ENCODE assay signal across 7 mouse cellular contexts in genomic region chr2:173106889-173107785, GRCm38 (mm10). TPM values are rescaled to one million over a fixed set of nuclear protein-coding genes. Genes with fewer than 3 reads are reported as not detected.
DNase-seq lines count a peak whose midpoint lies in the region; ATAC-seq lines count a peak whose summit lies in the region.

No protein-coding gene starts in this region.

- ATAC-seq in activated CD4-positive, CD25-positive, alpha-beta regulatory T cell, adult 4 months = peak; percentile 57
- 0 out of 2 replicates have a peak, but pooled peaks have one; percentile 42 for ATAC-seq in hindbrain, embryonic 15.5 days (ENCODE audit: low FRiP score, low read depth)

- peaks cover 3% of the 10 kb centered on the region; the same call in 1 of the 2 replicates for H3K27me3 ChIP-seq in hindbrain, embryonic 15.5 days

- 21% methylated on average over 14 of the region's 14 CpGs for WGBS in hindbrain, embryonic 15.5 days

- peak; percentile 28 for DNase-seq in cerebellum, adult 9-11 months
- peak; percentile 51 to 56 for DNase-seq in frontal cortex, postnatal 25 days (ENCODE audit: low spot score in 2 of 2)
- peak; percentile 69 to 80 for DNase-seq in layer of hippocampus, postnatal 14 days (ENCODE audit: low spot score in 2 of 2)
- DNase-seq in lung, postnatal 14 days = peak; percentile 68
- DNase-seq in right cerebral cortex, adult 18-20 months = peak; percentile 52

- H3K9me3 ChIP-seq in hindbrain, embryonic 15.5 days = no peaks in the 10 kb centered on the region

- no peaks in the 10 kb centered on the region for H3K4me1 ChIP-seq in hindbrain, embryonic 15.5 days (replicated peaks)

- H3K4me3 ChIP-seq in hindbrain, embryonic 15.5 days = no peak overlapping the region

- H3K4me2 ChIP-seq in hindbrain, embryonic 15.5 days = no peak overlapping the region

- no peak overlapping the region for H3K27ac ChIP-seq in hindbrain, embryonic 15.5 days (replicated peaks)

- no peaks in the 10 kb centered on the region for H3K36me3 ChIP-seq in hindbrain, embryonic 15.5 days

- H3K9ac ChIP-seq in hindbrain, embryonic 15.5 days = no peak overlapping the region

RNA-seq across cellular contexts. Expression of gene Ctcfl, which starts 12.2 kb away (rescaled TPM):
- under 1 TPM in 1 of 2 experiments, not detected in 1; 0.17 TPM for polyA plus RNA-seq in activated CD4-positive, CD25-positive, alpha-beta regulatory T cell, adult 4 months (2017; shearing (Covaris generic))
- 0.04 and 0.10 TPM in 2 replicates for polyA plus RNA-seq in hindbrain, embryonic 15.5 days (2015; fragmentation: Nextera tagmentation; extraction: Ambion mirVana)
- total RNA-seq in layer of hippocampus, postnatal 14 days (2021) = not detected

RNA-seq across cellular contexts. Expression of gene Pck1, which starts 45.7 kb away (rescaled TPM):
- polyA plus RNA-seq in activated CD4-positive, CD25-positive, alpha-beta regulatory T cell, adult 4 months (2017; shearing (Covaris generic)) = not detected
- not detected in 2 replicates for polyA plus RNA-seq in hindbrain, embryonic 15.5 days (2015; fragmentation: Nextera tagmentation; extraction: Ambion mirVana)
- total RNA-seq in layer of hippocampus, postnatal 14 days (2021) = not detected
